Comparison of ENCODE assay signal across 31 mouse cellular contexts in genomic region chr6:50754786-50755185, GRCm38 (mm10).
"Had no signal": no experiment of that assay in that cellular context is flagged by ENCODE, and none has a peak within 500 bp of the region (broad histone marks: within the 10 kb centered on the region; RNA-seq: fewer than 3 reads in every experiment).

No protein-coding gene starts in this region.

- DNase-seq: left cerebral cortex, postnatal 4 days; liver; liver, embryonic 13.5 days; liver, postnatal 0 days; lung, adult 18-20 months; lung, adult 2 months; lung, embryonic 14.5 days; lung, postnatal 10 days; lung, postnatal 14 days; lung, postnatal 36 days; lung, postnatal 4 days; midbrain, embryonic 14.5 days had no signal

- H3K4me2 ChIP-seq: limb, embryonic 12.5 days; limb, embryonic 13.5 days; limb, embryonic 15.5 days; liver, embryonic 11.5 days; liver, embryonic 12.5 days; liver, embryonic 13.5 days; liver, embryonic 15.5 days; lung, embryonic 14.5 days; lung, embryonic 15.5 days; midbrain, embryonic 12.5 days; midbrain, embryonic 13.5 days; midbrain, embryonic 15.5 days; neural tube, embryonic 12.5 days had no signal

- ATAC-seq: liver, embryonic 12.5 days; liver, postnatal 0 days; lung, postnatal 0 days; midbrain, embryonic 13.5 days; midbrain, embryonic 15.5 days; midbrain, embryonic 16.5 days had no signal

- H3K4me3 ChIP-seq: limb, embryonic 10.5 days; limb, embryonic 12.5 days; limb, embryonic 13.5 days; limb, embryonic 15.5 days; liver, embryonic 12.5 days; liver, embryonic 13.5 days; liver, embryonic 15.5 days; lung, embryonic 15.5 days; megakaryocyte, embryonic 14.5 days; midbrain, embryonic 10.5 days; midbrain, embryonic 12.5 days; midbrain, embryonic 13.5 days; midbrain, embryonic 15.5 days; myocyte; neural tube, embryonic 12.5 days had no signal

- H3K4me1 ChIP-seq: limb, embryonic 10.5 days; limb, embryonic 12.5 days; limb, embryonic 15.5 days; liver, embryonic 12.5 days; liver, embryonic 13.5 days; liver, embryonic 15.5 days; lung, embryonic 15.5 days; megakaryocyte, embryonic 14.5 days; midbrain, embryonic 10.5 days; midbrain, embryonic 12.5 days; midbrain, embryonic 13.5 days; midbrain, embryonic 15.5 days; neural tube, embryonic 12.5 days had no signal

- H3K9ac ChIP-seq: limb, embryonic 12.5 days; limb, embryonic 13.5 days; limb, embryonic 15.5 days; liver, embryonic 12.5 days; liver, embryonic 13.5 days; liver, embryonic 14.5 days; liver, embryonic 15.5 days; liver, postnatal 0 days; lung, embryonic 14.5 days; lung, embryonic 15.5 days; midbrain, embryonic 12.5 days; midbrain, embryonic 13.5 days; midbrain, embryonic 15.5 days; neural tube, embryonic 12.5 days had no signal

- H3K27me3 ChIP-seq: liver, embryonic 12.5 days; liver, embryonic 13.5 days; liver, embryonic 15.5 days; lung, embryonic 15.5 days; megakaryocyte, embryonic 14.5 days; midbrain, embryonic 13.5 days; midbrain, embryonic 15.5 days; neural tube, embryonic 12.5 days had no signal

- H3K36me3 ChIP-seq: limb, embryonic 10.5 days; limb, embryonic 12.5 days; limb, embryonic 13.5 days; limb, embryonic 15.5 days; liver, embryonic 12.5 days; liver, embryonic 13.5 days; liver, embryonic 15.5 days; lung, embryonic 15.5 days; midbrain, embryonic 10.5 days; midbrain, embryonic 12.5 days; midbrain, embryonic 13.5 days; midbrain, embryonic 15.5 days; neural tube, embryonic 12.5 days had no signal

- H3K27ac ChIP-seq: limb, embryonic 10.5 days; limb, embryonic 12.5 days; limb, embryonic 13.5 days; limb, embryonic 15.5 days; liver, embryonic 12.5 days; liver, embryonic 13.5 days; liver, embryonic 14.5 days; liver, embryonic 15.5 days; lung, embryonic 15.5 days; macrophage; midbrain, embryonic 10.5 days; midbrain, embryonic 12.5 days; midbrain, embryonic 13.5 days; midbrain, embryonic 15.5 days; neural tube, embryonic 12.5 days had no signal

- H3K9me3 ChIP-seq: limb, embryonic 10.5 days; limb, embryonic 12.5 days; limb, embryonic 13.5 days; limb, embryonic 15.5 days; liver, embryonic 12.5 days; liver, embryonic 13.5 days; liver, embryonic 15.5 days; lung, embryonic 15.5 days; megakaryocyte, embryonic 14.5 days; midbrain, embryonic 10.5 days; midbrain, embryonic 12.5 days; midbrain, embryonic 13.5 days; midbrain, embryonic 15.5 days; neural tube, embryonic 12.5 days had no signal
